ENCODE assay signal across 14 mouse cellular contexts in the genomic region with DNA sequence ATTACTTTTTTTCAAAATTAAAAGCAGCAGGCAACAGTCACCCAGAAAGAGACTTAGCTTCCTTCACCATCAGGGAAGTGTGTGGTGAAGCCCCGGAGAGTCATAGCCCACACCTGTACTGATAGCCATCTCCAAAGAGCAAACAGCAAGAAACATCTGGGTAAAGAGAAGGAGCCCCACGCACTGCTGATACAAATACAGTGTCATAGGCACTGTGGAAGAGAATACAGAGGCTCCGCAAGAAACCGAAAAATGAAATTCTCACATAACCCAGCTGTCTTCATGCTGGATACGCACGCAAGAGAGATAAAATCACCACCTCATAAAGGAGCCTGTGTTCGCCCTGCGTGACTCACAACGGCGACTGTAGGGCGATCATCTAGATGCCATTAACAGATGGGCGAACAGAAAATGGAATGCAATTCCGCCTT. TPM values are rescaled to one million over a fixed set of nuclear protein-coding genes. Genes with fewer than 3 reads are reported as not detected.
A peak's percentile ranks its signal among the peaks of the same experiment; 100 is the strongest.
DNase-seq lines count a peak whose midpoint lies in the region; ATAC-seq lines count a peak whose summit lies in the region.
"Had no signal": no experiment of that assay in that cellular context is flagged by ENCODE, and none has a peak within 500 bp of the region (broad histone marks: within the 10 kb centered on the region; RNA-seq: fewer than 3 reads in every experiment).

No protein-coding gene starts in this region.

- H3K4me1 ChIP-seq in hindbrain, embryonic 15.5 days (replicated peaks): 0 out of 2 replicates have a peak, but pooled peaks cover 5% of the 10 kb centered on the region
- H3K4me1 ChIP-seq: limb, embryonic 15.5 days had no signal

- H3K27me3 ChIP-seq in hindbrain, embryonic 15.5 days: no peaks in the 10 kb centered on the region
- H3K27me3 ChIP-seq: limb, embryonic 15.5 days had no signal

- peak; percentile 17 for DNase-seq in adrenal gland, postnatal 14 days
- no peak for DNase-seq in adrenal gland, postnatal 36 days
- peak; percentile 68 to 72 for DNase-seq in CD8-positive naive resting alpha-beta T cell, adult 2 months (ENCODE audit: low read depth in 2 of 2, low spot score in 2 of 2)
- DNase-seq in thymus, postnatal 0 days (ENCODE audit: low spot score): peak; percentile 87
- DNase-seq in gastrocnemius, postnatal 10 days: no peak
- no peak for DNase-seq in layer of hippocampus, postnatal 10 days (ENCODE audit: low spot score in 2 of 2)
- DNase-seq: B cell, adult 2 months; cerebellum, postnatal 25 days; kidney, adult 18-20 months; lung, postnatal 10 days had no signal

- H3K9me3 ChIP-seq in hindbrain, embryonic 15.5 days: no peaks in the 10 kb centered on the region
- H3K9me3 ChIP-seq: heart, embryonic 10.5 days; limb, embryonic 15.5 days had no signal

- 0 out of 2 replicates have a peak overlapping the region, but pooled peaks have one; percentile 7 for H3K27ac ChIP-seq in hindbrain, embryonic 15.5 days (replicated peaks)
- H3K27ac ChIP-seq: heart, embryonic 10.5 days; limb, embryonic 15.5 days had no signal

- H3K4me2 ChIP-seq in hindbrain, embryonic 15.5 days: no peak overlapping the region
- H3K4me2 ChIP-seq: limb, embryonic 15.5 days had no signal

- no peaks in the 10 kb centered on the region for H3K36me3 ChIP-seq in hindbrain, embryonic 15.5 days
- H3K36me3 ChIP-seq: heart, embryonic 10.5 days; limb, embryonic 15.5 days had no signal

- 60% methylated on average over 13 of the region's 13 CpGs for WGBS in hindbrain, embryonic 15.5 days

- peak; percentile 37 for ATAC-seq in hindbrain, embryonic 15.5 days (ENCODE audit: low FRiP score, low read depth)
- ATAC-seq in erythroblast, adult 5-6 weeks (replicated peaks; ENCODE audit: low FRiP score, poor library complexity, severe bottlenecking): no peak

- no peak overlapping the region for H3K4me3 ChIP-seq in hindbrain, embryonic 15.5 days
- H3K4me3 ChIP-seq: heart, embryonic 10.5 days; limb, embryonic 15.5 days had no signal

- H3K9ac ChIP-seq in hindbrain, embryonic 15.5 days: no peak overlapping the region
- H3K9ac ChIP-seq: limb, embryonic 15.5 days had no signal

RNA-seq across cellular contexts. Expression of a gene that starts 46.8 kb away (rescaled TPM):
- 1.9 and 2.8 TPM in 2 replicates for total RNA-seq in adrenal gland, postnatal 14 days (2021)
- 1 to 10 TPM in 1 of 2 experiments, under 1 TPM in 1; 0.40 to 1.3 TPM for total RNA-seq in adrenal gland, postnatal 36 days (2021)
- 7.0 and 7.8 TPM in 2 replicates for polyA plus RNA-seq in hindbrain, embryonic 15.5 days (2015; fragmentation: Nextera tagmentation; extraction: Ambion mirVana)
- polyA plus RNA-seq in thymus, postnatal 0 days (2015; fragmentation: Nextera tagmentation; extraction: Ambion mirVana): 8.1 and 10.0 TPM in 2 replicates
- total RNA-seq in gastrocnemius, postnatal 10 days (2021): under 1 TPM; 0.27 to 0.42 TPM
- total RNA-seq in layer of hippocampus, postnatal 10 days (2021): 10 to 100 TPM; 33.8 to 36.2 TPM
- not detected in 2 replicates for total RNA-seq in erythroblast, adult 5-6 weeks (2015; ENCODE audit: low replicate concordance)
- not detected in 2 replicates for total RNA-seq in erythroblast, adult 5-6 weeks (2017; ENCODE audit: low replicate concordance)

Comparison
In these comparisons a context has a peak if more than half of its experiments do, and no peak if none do; other contexts are left out.
1. DNase-seq: peak in adrenal gland, postnatal 14 days (single experiment), CD8-positive naive resting alpha-beta T cell, adult 2 months (2 of 2) and thymus, postnatal 0 days (single experiment); none in adrenal gland, postnatal 36 days (0 of 2), gastrocnemius, postnatal 10 days (single experiment) and layer of hippocampus, postnatal 10 days (0 of 2).